Mouse (Mus musculus) telencephalon, adult 2 months (tissue): ENCODE results near the gene Fgf14.
A peak's percentile ranks its signal among the peaks of the same experiment; 100 is the strongest.
"Not testable (repeated sequence)": the region's sequence is repeated elsewhere in the genome, so short reads cannot be mapped to it uniquely, and the experiment has no call there.

Experiments
- DNase-seq: peaks from one replicate; pipeline ENCODE4 v3.0.0-alpha.2; 2011; ENCODE audit warnings: low read depth, low spot score

Gene Fgf14

GRCm38 (mm10) chr14:124474066-124474667 lies 202.8 kb downstream of the Fgf14 start:
- peak; percentile 44 for DNase-seq

DNA sequence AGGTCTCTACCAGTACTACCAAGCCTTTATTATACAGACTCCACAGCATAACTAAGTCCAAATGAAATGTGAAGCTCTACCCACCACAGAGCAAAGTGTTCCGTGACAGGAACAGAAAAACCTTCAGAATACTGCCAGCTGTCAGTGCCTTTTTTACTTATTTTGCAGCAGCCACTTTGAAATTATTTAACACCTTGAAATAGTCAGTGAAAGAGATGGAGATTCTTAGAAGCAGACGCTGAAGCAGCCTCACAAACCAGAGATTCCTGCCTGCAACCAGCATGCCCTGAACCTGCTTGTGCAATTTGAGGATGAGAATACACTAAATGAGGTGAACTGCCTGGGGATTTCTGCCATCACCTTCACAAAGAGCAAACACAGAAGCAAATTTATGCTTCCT lies 206.0 kb downstream of the Fgf14 start:
- peak; percentile 41 for DNase-seq

- DNase-seq: no peak
Measured at GRCm38 (mm10) chr14:124455120-124455519, 221.8 kb downstream of the Fgf14 start.

GRCm38 (mm10) chr14:124446096-124446840 lies 230.7 kb downstream of the Fgf14 start:
- DNase-seq: no peak

DNA sequence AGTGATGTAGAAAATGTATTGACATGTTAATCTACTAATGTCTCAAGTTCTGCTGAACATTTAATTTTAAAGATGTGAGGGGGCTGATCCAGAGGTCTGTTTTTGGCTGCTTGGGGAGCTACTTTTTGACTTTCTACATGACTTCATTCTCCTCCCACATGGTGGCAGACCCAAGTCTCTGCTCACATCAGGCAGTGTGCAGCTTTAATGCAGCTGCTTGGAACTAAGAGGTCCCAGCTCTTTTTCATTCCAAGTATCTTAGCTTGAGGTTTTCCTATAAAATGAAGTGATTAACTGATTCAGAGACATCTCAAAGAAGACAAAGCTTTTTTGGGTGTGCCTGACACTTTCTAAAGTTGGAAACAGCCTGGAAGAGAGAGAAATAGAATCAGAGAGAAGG lies 232.1 kb downstream of the Fgf14 start:
- DNase-seq: peak; percentile 51

- DNase-seq: not testable (repeated sequence)
Measured at GRCm38 (mm10) chr14:124439298-124439697, 237.6 kb downstream of the Fgf14 start.

- DNase-seq: no peak
Measured at GRCm38 (mm10) chr14:124411890-124412289, 265.0 kb downstream of the Fgf14 start.

GRCm38 (mm10) chr14:124410945-124411344 lies 266.0 kb downstream of the Fgf14 start:
- peak; percentile 35 for DNase-seq

DNA sequence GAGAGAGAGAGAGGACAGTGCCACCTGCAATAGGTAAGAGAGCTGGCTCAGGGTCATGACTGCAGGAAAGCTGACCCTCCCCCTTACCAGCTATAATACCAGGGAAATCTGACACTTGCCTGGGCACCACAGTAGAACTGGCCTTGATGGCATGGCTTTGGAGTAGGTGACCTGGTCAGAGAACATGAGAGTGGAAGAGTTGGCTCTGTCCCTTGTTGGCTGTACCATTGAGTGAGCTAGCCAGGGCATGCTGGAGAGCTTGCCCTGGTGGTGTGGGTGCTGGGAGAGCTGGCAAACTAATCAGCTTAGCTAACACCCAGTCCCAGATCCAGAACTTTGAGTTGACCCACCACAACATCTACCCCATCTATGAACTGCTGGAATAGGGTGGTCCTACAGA lies 348.5 kb downstream of the Fgf14 start:
- no peak for DNase-seq

GRCm38 (mm10) chr14:124319017-124319718 lies 357.8 kb downstream of the Fgf14 start:
- DNase-seq: no peak

DNA sequence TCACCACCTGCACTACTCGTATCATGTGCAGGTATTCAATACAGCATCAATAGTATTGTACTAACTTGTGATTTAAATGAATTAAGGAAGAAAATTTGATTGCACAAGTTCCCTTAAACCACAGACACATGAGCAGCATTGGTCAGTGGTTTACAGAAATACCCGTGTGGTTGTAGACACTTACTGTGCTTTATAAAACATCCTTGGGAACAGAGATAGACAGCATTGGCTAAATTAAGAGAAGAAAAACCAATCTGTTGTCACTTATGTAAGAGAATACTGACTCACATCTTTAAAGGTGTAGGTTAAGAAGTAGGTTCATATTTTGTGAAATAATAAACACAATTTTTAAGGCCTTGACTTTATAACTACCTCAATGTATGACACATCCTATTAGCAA lies 361.4 kb downstream of the Fgf14 start:
- DNase-seq: no peak

GRCm38 (mm10) chr14:124287027-124287426 lies 389.9 kb downstream of the Fgf14 start:
- no peak for DNase-seq

DNA sequence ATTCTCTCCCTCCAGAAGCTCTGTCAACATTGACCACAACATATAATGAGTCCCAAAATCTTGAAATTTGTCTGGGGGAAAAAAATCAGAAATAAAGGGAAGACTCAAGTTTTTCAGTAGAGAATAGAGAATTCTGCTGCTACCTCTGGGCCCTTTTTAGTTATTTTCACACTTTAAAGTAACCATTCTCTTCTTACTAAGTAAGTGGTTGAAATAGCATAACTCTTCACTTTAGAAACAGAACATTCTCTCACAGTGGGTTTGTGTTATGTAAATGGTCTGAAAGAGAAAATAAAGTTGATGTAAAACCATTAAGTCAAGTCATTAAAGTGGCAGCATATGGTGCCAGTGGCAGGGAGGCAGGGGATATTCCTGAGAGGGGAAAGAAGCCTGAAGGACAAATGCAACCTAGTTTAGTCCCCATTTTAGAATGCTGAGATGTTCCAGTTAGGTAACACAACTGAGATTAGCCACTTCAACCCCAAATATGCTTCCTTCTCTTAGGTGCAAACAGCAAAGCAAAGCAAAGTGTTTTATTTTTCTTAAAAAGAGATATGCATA lies 398.5 kb downstream of the Fgf14 start:
- peak; percentile 36 for DNase-seq

- DNase-seq: no peak
Measured at GRCm38 (mm10) chr14:124266977-124267376, 409.9 kb downstream of the Fgf14 start.

DNA sequence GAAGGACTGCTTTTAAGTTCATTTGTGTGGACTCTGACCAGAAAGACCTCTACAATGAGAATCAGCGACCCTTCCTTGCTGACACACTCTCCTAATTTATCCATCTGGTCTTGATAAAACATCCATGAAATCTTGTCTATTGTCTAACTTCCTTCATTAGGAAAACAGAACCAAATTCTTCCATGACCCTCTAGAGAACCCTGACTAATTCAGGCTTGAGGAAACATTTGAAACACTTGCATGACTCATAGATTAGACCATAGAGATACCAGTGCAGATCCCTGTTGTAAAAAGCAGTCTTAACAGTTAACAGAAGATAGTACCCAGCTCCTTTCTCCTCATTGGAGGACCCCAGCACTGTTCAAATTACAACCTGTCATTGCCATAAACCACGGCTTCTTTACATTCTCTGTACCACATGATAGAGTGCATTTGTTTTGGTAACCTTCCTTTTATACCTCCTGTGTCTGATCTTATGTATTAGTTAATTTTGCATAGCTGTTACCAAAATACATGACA lies 412.3 kb downstream of the Fgf14 start:
- no peak for DNase-seq

DNA sequence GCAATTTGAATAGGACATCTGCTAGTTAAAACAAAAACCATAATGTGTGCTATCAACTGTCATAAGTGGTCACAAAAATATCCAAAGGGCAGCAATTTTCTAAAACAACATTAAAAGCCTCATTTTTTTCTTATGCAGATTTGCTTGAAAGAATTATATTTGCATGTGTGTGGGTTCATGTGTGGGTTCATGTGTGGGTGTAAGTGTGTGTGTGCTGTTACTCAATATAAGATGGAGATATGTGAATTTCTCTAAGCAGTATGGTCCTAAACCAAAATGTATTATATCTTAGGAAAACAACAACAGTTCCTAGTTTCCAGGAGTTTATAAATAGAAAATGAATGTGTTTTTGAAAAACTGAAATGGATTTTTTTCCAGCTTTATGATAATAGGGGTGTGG lies 413.7 kb downstream of the Fgf14 start:
- DNase-seq: peak; percentile 43

DNA sequence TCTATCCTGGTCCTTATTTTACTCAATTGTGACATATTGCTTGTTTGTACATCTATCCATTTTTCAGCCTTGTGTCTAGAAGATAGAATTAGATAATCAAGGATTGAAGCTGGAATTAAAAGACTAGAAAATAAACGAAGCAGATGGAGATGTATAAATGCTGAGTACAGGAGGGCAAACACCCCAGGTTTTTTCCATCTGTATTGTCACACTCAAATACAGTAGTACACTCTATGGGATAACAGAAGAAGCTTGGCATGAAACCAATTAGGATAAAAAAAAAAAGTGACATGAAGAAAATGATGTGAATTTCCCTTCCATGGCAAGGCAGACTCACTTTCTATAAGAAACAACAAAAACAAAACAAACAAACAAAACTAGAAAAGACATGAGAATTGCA lies 429.4 kb downstream of the Fgf14 start:
- DNase-seq: no peak

DNA sequence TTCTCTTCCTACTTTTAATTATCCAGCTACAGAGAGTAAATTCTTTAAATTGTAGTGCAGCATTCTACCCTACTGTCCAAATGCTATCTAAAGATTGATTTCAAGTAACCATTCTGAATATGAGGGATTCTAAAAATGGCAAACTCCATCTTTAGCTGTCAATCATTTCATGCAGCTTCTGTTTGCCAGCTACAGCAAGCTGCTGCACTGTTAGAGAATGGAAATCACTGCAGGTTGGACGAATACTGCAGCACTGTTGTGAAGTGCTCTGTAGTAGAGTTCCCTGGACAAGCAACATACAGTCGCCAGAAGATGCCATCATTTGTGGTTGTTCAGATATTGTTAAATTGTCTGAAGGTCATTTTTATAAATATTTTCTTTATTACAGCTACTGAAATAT lies 453.5 kb downstream of the Fgf14 start:
- DNase-seq: no peak

DNA sequence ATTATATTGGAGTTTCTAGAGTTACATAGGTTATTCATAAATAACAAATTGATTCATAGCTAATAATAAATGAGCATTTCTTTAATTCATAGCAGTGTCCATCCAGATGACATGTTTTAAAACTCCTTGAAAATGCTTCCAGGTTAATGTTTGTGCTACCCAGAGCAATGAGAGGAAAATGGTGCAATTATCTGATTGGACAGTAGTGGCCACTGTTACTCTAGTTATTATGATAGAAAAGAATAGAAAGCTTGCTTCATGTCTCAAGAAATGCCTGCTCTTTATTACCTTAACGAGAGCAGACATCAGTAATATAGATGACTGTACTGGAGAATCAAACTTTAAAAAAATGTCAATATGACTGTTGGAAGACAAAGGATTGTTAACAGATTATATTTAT lies 454.5 kb downstream of the Fgf14 start:
- DNase-seq: peak; percentile 23

GRCm38 (mm10) chr14:124220979-124221378 lies 455.9 kb downstream of the Fgf14 start:
- DNase-seq: peak; percentile 29

DNA sequence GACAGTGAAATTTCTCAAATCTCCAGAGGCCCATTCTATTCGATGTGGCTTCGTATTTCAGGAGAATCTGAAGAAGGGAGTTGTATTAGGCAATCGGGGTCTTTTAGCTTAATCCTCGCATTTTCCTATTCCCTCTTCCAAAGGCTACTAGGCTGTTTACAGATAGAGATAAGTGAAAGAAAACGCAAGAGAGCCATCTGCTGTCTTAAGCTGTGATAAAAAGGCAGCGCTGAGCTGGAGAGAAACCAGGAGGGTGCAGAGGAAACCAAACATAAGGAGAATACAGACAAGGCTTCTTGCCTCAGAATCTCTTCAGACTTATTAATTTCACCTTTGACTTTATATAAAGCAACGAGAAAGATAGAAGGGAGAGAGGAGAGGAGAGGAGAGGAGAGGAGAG lies 481.1 kb downstream of the Fgf14 start:
- peak; percentile 62 for DNase-seq

GRCm38 (mm10) chr14:124195331-124195730 lies 481.6 kb downstream of the Fgf14 start:
- no peak for DNase-seq
